Mouse (Mus musculus) bone marrow macrophage, adult 2 months (primary cell): ENCODE results near the gene Ankrd35.

Source experiments
- CTCF ChIP-seq: IDR thresholded peaks from 2 replicates; pipeline ENCODE4 v1.5.1; 2012; ENCODE audit warnings: low read depth, mild to moderate bottlenecking, low read length, moderate library complexity
- POLR2A ChIP-seq: IDR thresholded peaks from 2 replicates; pipeline ENCODE4 v1.6.1; 2012; ENCODE audit warnings: mild to moderate bottlenecking, low read depth, low read length, borderline replicate concordance

DNA sequence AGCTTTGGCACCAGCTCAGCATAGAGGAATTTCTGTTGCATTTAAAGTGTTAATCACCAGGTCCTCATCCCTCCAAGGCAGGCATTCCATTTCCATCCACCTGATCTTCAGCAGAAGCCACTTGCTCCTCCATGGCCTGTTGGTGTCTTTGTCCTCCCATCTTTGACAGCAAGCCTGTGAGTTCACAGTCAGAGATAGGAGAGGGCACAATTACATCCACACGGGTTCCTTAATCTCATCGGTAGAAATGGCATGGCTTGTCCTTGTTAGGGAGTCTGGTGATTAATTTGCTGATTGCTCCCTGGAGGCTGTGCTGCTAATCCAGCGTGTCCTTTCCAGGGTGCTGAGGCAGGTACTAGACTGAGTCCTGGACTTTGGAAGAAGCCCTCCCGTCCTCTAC is 3.6 kb downstream of the Ankrd35 start:
- TF ChIP-seq POLR2A (no peak), CTCF (no peak)
